Mouse (Mus musculus) skeletal muscle tissue, adult 2 months (tissue): ENCODE measurements around the gene Olfr1467.

Source experiments
- DNase-seq: peaks from one replicate; pipeline ENCODE4 v3.0.0-alpha.2; 2012; ENCODE audit warnings: low read depth, low spot score

The Olfr1467 gene

GRCm38 (mm10) chr19:13361936-13362335 is at the start of gene Olfr1467:
Gene Olfr1467 (plus strand): TSS chr19:13362236.
- DNase-seq = no peak

GRCm38 (mm10) chr19:13315441-13315840 is 46.6 kb upstream of the Olfr1467 start, which contains the start of gene Olfr1465:
Gene Olfr1465 (minus strand): TSS chr19:13315541.
- DNase-seq = no peak

- DNase-seq = no peak
Measured at GRCm38 (mm10) chr19:13338562-13338961, 23.5 kb upstream of the Olfr1467 start, which contains the start of gene Olfr1466. Gene Olfr1466 (plus strand): TSS chr19:13338862.

- DNase-seq = no peak
Measured at GRCm38 (mm10) chr19:13407549-13407948, 45.5 kb downstream of the Olfr1467 start, which contains the start of gene Olfr1469. Gene Olfr1469 (plus strand): TSS chr19:13407849.
